Mouse (Mus musculus) heart, postnatal 0 days (tissue): ENCODE measurements around the gene Fam234b. TPM values are rescaled to one million over a fixed set of nuclear protein-coding genes. Genes with fewer than 3 reads are reported as not detected.

Experiments used
- ATAC-seq: fragments of 200-750 bp; cut with Nextera tagmentation; 2 replicates; pipeline ENCODE4 v1.8.0; 2017; ENCODE audit warnings: low read depth, moderate number of reproducible peaks, moderate library complexity; ENCODE audit not compliant: insufficient read depth
- DNase-seq: peaks from one replicate; pipeline ENCODE4 v3.0.0-alpha.2; 2016; ENCODE audit warnings: low spot score
- H3K27ac ChIP-seq: fragments of 300-500 bp; sonication (generic); 2 replicates; pipeline ENCODE4 v1.5.1; 2014; ENCODE audit warnings: low read depth, mild to moderate bottlenecking
- H3K27me3 ChIP-seq: fragments of 300-500 bp; sonication (generic); 2 replicates; pipeline ENCODE4 v1.6.1; 2014; ENCODE audit warnings: low read length, mixed read lengths; ENCODE audit not compliant: control insufficient read depth, insufficient read depth
- H3K36me3 ChIP-seq: fragments of 300-500 bp; sonication (generic); replicated peaks from 2 replicates; pipeline ENCODE4 v1.6.1; 2014; ENCODE audit warnings: low read length, mixed read lengths; ENCODE audit not compliant: control insufficient read depth, insufficient read depth
- H3K4me1 ChIP-seq: fragments of 300-500 bp; sonication (generic); 2 replicates; pipeline ENCODE4 v1.6.1; 2014; ENCODE audit warnings: antibody characterized with exemption; ENCODE audit not compliant: control insufficient read depth, insufficient read depth
- H3K4me2 ChIP-seq: fragments of 300-500 bp; sonication (generic); 2 replicates; pipeline ENCODE4 v1.6.1; 2014; ENCODE audit warnings: low read depth, mild to moderate bottlenecking, low read length, moderate library complexity
- H3K4me3 ChIP-seq: fragments of 300-500 bp; sonication (generic); 2 replicates; pipeline ENCODE4 v1.5.1; 2014; ENCODE audit warnings: low read depth, low read length
- H3K9ac ChIP-seq: fragments of 300-500 bp; sonication (generic); replicated peaks from 2 replicates; pipeline ENCODE4 v1.6.1; 2014; ENCODE audit warnings: low read depth, low read length, mixed read lengths
- H3K9me3 ChIP-seq: fragments of 300-500 bp; sonication (generic); replicated peaks from 2 replicates; pipeline ENCODE4 v1.6.1; 2016; ENCODE audit warnings: low read length; ENCODE audit not compliant: control insufficient read depth
- CTCF ChIP-seq: IDR thresholded peaks from 2 replicates; pipeline ENCODE4 v1.5.1; 2016; ENCODE audit warnings: antibody characterized with exemption, control low read depth, low read depth
- EP300 ChIP-seq: IDR thresholded peaks from 2 replicates; pipeline ENCODE4 v1.6.1; 2016; ENCODE audit warnings: antibody characterized with exemption, low read depth
- WGBS: fragments of 180-500 bp; shearing (Covaris S2); extraction: QIAGEN DNeasy Blood & Tissue Kit; methylation state at CpG from one replicate; pipeline ENCODE4 v1.1.7; 2014; 5-methylcytosine and 5-hydroxymethylcytosine counted together
- polyA plus RNA-seq: library from polyadenylated mRNA; unstranded; fragments of >200 nt; fragmentation: Nextera tagmentation; extraction: Ambion mirVana; gene quantifications from 2 replicates; pipeline ENCODE4 v1.2.1, GENCODE M21; 2015
- total RNA-seq: library from RNA; depleted of rRNA; stranded (reverse); fragments of >200 nt; gene quantifications from 2 replicates; pipeline ENCODE4 v1.2.3, GENCODE M21; 2014; ENCODE audit warnings: low replicate concordance

Gene Fam234b
- total and polyA plus RNA-seq, 2 experiments from 2014 or later = 3.7 to 4.5 TPM

- H3K4me3 ChIP-seq = no peak overlapping the region
- TF ChIP-seq CTCF (no peak), EP300 (no peak)
- 66% methylated on average over 2 of the region's 2 CpGs for WGBS
- ATAC-seq (no peak), DNase-seq (no peak)
- no peak overlapping the region for H3K9ac ChIP-seq
- H3K4me2 ChIP-seq = no peak overlapping the region
- H3K9me3 ChIP-seq = 0 out of 2 replicates have a peak, but pooled peaks cover 3% of the 10 kb centered on the region
- H3K36me3 ChIP-seq = no peaks in the 10 kb centered on the region
- H3K4me1 ChIP-seq = no peaks in the 10 kb centered on the region
- no peak overlapping the region for H3K27ac ChIP-seq
- no peaks in the 10 kb centered on the region for H3K27me3 ChIP-seq
These were observed 64.8 kb downstream of the Fam234b start for GRCm38 (mm10) chr6:135262565-135262964.

- DNase-seq = no peak
- H3K9me3 ChIP-seq = 0 out of 2 replicates have a peak, but pooled peaks cover 3% of the 10 kb centered on the region
- H3K9ac ChIP-seq = no peak overlapping the region
- 92% methylated on average over 6 of the region's 6 CpGs for WGBS
- H3K4me1 ChIP-seq = no peaks in the 10 kb centered on the region
- H3K27ac ChIP-seq = no peak overlapping the region
- no peak overlapping the region for H3K4me2 ChIP-seq
- H3K36me3 ChIP-seq = no peaks in the 10 kb centered on the region
- no peak for TF ChIP-seq CTCF
- TF ChIP-seq EP300 = no peak
- H3K4me3 ChIP-seq = no peak overlapping the region
- no peak for ATAC-seq
- H3K27me3 ChIP-seq = no peaks in the 10 kb centered on the region
These were observed 66.4 kb downstream of the Fam234b start for GRCm38 (mm10) chr6:135264136-135264535.

- no peak overlapping the region for H3K9ac ChIP-seq
- no peak overlapping the region for H3K4me2 ChIP-seq
- H3K36me3 ChIP-seq = no peaks in the 10 kb centered on the region
- no peak overlapping the region for H3K4me3 ChIP-seq
- no peaks in the 10 kb centered on the region for H3K27me3 ChIP-seq
- DNase-seq (no peak), ATAC-seq (no peak)
- WGBS = 93% methylated on average over 1 of the region's 1 CpGs
- no peak overlapping the region for H3K27ac ChIP-seq
- no peaks in the 10 kb centered on the region for H3K4me1 ChIP-seq
- no peak for TF ChIP-seq CTCF
- no peak for TF ChIP-seq EP300
- H3K9me3 ChIP-seq = 0 out of 2 replicates have a peak, but pooled peaks cover 3% of the 10 kb centered on the region
These were observed 68.3 kb downstream of the Fam234b start for GRCm38 (mm10) chr6:135266056-135266455.

DNA sequence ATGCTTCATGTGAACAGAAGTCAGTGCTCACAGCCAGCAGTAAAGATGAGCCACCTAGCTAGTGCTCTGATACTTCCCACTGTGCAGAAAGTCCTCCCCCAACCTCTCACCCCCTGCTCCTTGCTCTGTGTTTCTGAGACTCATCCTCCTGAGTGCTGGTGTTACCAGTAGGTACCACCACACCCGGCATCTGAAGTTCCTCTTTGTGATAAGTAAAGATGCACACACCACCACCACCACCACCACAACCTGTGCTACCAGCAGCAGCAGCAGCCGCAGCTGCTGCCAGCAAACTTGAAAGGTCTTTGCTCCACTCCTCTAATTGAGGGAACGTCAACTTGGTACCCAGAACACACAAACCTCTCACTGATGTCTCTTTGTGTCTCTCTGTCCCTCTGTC lies 69.4 kb downstream of the Fam234b start:
- H3K4me3 ChIP-seq = no peak overlapping the region
- no peak overlapping the region for H3K4me2 ChIP-seq
- H3K9ac ChIP-seq = no peak overlapping the region
- H3K36me3 ChIP-seq = no peaks in the 10 kb centered on the region
- no peaks in the 10 kb centered on the region for H3K4me1 ChIP-seq
- TF ChIP-seq EP300 (no peak), CTCF (no peak)
- no peak for ATAC-seq
- WGBS = 64% methylated on average over 3 of the region's 3 CpGs
- H3K27me3 ChIP-seq = no peaks in the 10 kb centered on the region
- H3K27ac ChIP-seq = no peak overlapping the region
- DNase-seq = no peak
- 0 out of 2 replicates have a peak, but pooled peaks cover 3% of the 10 kb centered on the region for H3K9me3 ChIP-seq

GRCm38 (mm10) chr6:135268392-135268791 lies 70.6 kb downstream of the Fam234b start:
- Histone ChIP-seq H3K4me3 (no peak overlapping the region), H3K9ac (no peak overlapping the region), H3K27me3 (no peaks in the 10 kb centered on the region), H3K36me3 (no peaks in the 10 kb centered on the region), H3K27ac (no peak overlapping the region), H3K4me2 (no peak overlapping the region), H3K4me1 (no peaks in the 10 kb centered on the region), H3K9me3 (0 out of 2 replicates have a peak, but pooled peaks cover 3% of the 10 kb centered on the region)
- TF ChIP-seq EP300 (no peak), CTCF (no peak)
- ATAC-seq (no peak), DNase-seq (no peak)

- Histone ChIP-seq H3K4me2 (no peak overlapping the region), H3K27ac (no peak overlapping the region), H3K9me3 (no peaks in the 10 kb centered on the region), H3K4me3 (no peak overlapping the region), H3K27me3 (no peaks in the 10 kb centered on the region), H3K4me1 (no peaks in the 10 kb centered on the region), H3K9ac (no peak overlapping the region), H3K36me3 (no peaks in the 10 kb centered on the region)
- no peak for TF ChIP-seq CTCF
- TF ChIP-seq EP300 = no peak
- DNase-seq (no peak), ATAC-seq (no peak)
- WGBS = 77% methylated on average over 6 of the region's 6 CpGs
These were observed 71.8 kb downstream of the Fam234b start for GRCm38 (mm10) chr6:135269626-135270025.
